Mouse (Mus musculus) liver, embryonic 12.5 days (tissue): ENCODE data around the gene Cd151. TPM values are rescaled to one million over a fixed set of nuclear protein-coding genes. Genes with fewer than 3 reads are reported as not detected.

Experiments used
- ATAC-seq: fragments of 200-750 bp; cut with Nextera tagmentation; 2 replicates; pipeline ENCODE4 v1.8.0; 2017; ENCODE audit warnings: moderate number of reproducible peaks, mild to moderate bottlenecking, moderate library complexity
- H3K27ac ChIP-seq: fragments of 300-500 bp; sonication (generic); 2 replicates; pipeline ENCODE4 v1.5.1; 2016; ENCODE audit warnings: mild to moderate bottlenecking
- H3K27me3 ChIP-seq: fragments of 300-500 bp; sonication (generic); replicated peaks from 2 replicates; pipeline ENCODE4 v1.6.1; 2016; ENCODE audit warnings: mild to moderate bottlenecking, moderate library complexity
- H3K36me3 ChIP-seq: fragments of 300-500 bp; sonication (generic); 2 replicates; pipeline ENCODE4 v1.6.1; 2016; ENCODE audit warnings: mild to moderate bottlenecking, moderate library complexity
- H3K4me1 ChIP-seq: fragments of 300-500 bp; sonication (generic); 2 replicates; pipeline ENCODE4 v1.6.1; 2016
- H3K4me2 ChIP-seq: fragments of 300-500 bp; sonication (generic); 2 replicates; pipeline ENCODE4 v1.6.1; 2016; ENCODE audit warnings: mild to moderate bottlenecking, moderate library complexity
- H3K4me3 ChIP-seq: fragments of 300-500 bp; sonication (generic); 2 replicates; pipeline ENCODE4 v1.5.1; 2016; ENCODE audit warnings: mild to moderate bottlenecking, moderate library complexity
- H3K9ac ChIP-seq: fragments of 300-500 bp; sonication (generic); 2 replicates; pipeline ENCODE4 v1.6.1; 2016; ENCODE audit warnings: mild to moderate bottlenecking, moderate library complexity
- H3K9me3 ChIP-seq: fragments of 300-500 bp; sonication (generic); replicated peaks from 2 replicates; pipeline ENCODE4 v1.6.1; 2016; ENCODE audit warnings: mild to moderate bottlenecking, moderate library complexity
- WGBS: fragments of 180-500 bp; shearing (Covaris S2); methylation state at CpG from one replicate; pipeline ENCODE4 v1.1.7; 2016; ENCODE audit not compliant: insufficient replicate concordance; 5-methylcytosine and 5-hydroxymethylcytosine counted together
- polyA plus RNA-seq: library from polyadenylated mRNA; unstranded; fragments of >200 nt; fragmentation: Nextera tagmentation; extraction: Ambion mirVana; gene quantifications from 2 replicates; pipeline ENCODE4 v1.2.1, GENCODE M21; 2016

Gene Cd151
- polyA plus RNA-seq, 1 experiment from 2014 or later, result 5.7 TPM

DNA sequence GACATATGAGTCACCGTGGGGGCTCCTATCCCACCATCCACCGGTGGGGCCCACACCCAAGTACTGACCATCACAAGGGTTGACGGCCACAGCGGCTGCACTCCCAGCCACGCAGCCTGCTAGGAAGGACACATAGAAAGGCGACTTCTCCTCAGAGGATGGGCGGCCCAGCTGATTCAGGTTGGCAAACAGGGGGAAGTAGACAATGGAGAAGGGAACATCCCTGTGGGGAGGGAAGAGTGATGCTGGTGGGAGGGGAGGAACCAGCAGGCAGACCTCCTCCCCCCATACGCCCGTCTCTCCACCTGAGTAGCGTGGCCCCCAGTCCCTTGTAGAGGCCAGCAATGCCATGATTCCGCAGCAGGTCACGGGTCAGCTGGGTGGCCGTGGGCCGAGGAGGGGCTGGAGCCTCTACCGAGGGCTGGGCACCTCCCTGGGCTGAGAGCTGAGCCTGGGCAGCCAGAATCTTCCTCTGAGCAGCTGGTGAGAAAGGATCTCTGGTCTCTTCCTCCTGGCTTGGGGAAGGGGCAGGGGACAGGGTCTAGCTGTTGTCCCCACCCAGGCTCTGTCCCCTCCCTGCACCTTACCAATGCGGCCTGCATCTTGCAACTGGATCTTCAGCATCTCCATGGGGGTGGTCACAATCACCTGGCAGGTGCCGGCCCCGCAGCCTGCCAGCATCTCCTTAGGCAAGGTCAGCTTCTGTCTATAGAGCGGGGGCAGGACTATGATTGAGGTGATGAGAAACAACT is 35.6 kb upstream of the Cd151 start:
- peaks cover 63% of the 10 kb centered on the region for H3K4me1 ChIP-seq
- ATAC-seq, result no peak
- no peak overlapping the region for H3K27ac ChIP-seq
- WGBS, result 89% methylated on average over 19 of the region's 19 CpGs
- peaks cover 41% of the 10 kb centered on the region for H3K36me3 ChIP-seq
- H3K9ac ChIP-seq, result no peak overlapping the region
- H3K9me3 ChIP-seq, result no peaks in the 10 kb centered on the region
- H3K4me2 ChIP-seq, result no peak overlapping the region
- H3K4me3 ChIP-seq, result no peak overlapping the region
- peaks cover 17% of the 10 kb centered on the region; the same call in 1 of the 2 replicates for H3K27me3 ChIP-seq

DNA sequence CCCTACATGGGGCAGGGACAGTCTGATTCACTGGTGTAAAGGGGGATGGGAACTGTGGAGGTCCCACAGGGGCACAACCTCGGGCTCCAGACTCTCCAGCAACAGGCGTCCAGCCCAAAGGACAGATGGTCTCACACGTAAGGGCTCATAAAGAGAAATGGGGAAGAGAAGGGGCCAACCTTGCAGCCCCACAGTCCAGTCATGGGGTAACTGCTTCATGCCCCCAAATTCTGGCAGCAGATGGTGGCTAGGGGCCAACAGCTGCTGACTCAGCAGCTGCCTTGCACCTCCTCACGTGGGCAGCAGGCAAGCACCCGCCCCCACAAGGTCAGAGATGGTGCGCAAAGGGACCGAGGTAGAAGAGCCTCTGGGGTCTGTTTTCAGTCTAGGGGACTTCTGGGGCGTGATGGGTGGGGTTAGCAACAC is 35.0 kb upstream of the Cd151 start:
- H3K36me3 ChIP-seq, result peaks cover 41% of the 10 kb centered on the region
- H3K4me2 ChIP-seq, result no peak overlapping the region
- H3K4me3 ChIP-seq, result no peak overlapping the region
- peaks cover 63% of the 10 kb centered on the region for H3K4me1 ChIP-seq
- H3K9me3 ChIP-seq, result no peaks in the 10 kb centered on the region
- WGBS, result 81% methylated on average over 8 of the region's 8 CpGs
- no peak for ATAC-seq
- H3K9ac ChIP-seq, result no peak overlapping the region
- no peak overlapping the region for H3K27ac ChIP-seq
- peaks cover 12% of the 10 kb centered on the region; the same call in 1 of the 2 replicates for H3K27me3 ChIP-seq

DNA sequence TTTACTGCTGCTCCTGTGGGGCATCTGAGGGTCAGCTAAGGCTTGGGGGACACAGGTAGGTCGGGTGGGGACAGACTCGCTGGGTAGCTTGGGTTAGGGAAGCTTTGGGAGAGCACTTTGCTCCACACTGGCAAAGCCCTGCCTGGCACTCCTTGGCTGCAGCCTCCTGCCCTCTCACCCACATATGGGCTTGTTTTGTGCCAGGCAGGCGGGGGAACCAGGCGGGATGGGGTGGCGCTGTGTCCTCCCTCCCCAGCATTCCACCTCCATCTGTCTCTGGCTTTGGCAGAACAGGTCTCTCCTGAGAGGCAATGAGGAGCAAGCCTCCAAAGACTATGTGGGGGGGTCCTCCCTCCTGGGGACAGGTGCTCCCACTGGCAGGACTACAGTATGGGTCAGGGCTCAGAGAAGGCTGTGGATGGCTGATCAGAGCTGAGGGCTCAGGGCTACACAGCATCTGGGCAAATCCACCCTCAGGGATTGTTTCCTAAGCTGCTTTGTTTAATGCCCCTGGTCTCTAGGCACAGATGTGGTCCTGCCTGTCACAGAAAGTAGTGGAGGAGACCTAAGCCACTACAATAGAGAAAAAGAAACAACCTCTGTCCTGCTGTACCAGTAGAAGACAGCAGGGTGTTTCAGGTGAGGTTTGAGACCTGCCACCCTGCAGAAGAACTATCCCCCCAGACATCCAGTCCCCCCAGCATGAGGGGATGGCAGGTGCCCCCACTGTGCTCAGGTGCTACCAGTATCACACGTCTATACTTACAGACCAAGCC is 34.3 kb upstream of the Cd151 start:
- no peaks in the 10 kb centered on the region for H3K9me3 ChIP-seq
- 83% methylated on average over 6 of the region's 6 CpGs for WGBS
- H3K27me3 ChIP-seq, result 0 out of 2 replicates have a peak, but pooled peaks cover 5% of the 10 kb centered on the region
- no peak overlapping the region for H3K27ac ChIP-seq
- no peak for ATAC-seq
- H3K9ac ChIP-seq, result no peak overlapping the region
- H3K36me3 ChIP-seq, result peaks cover 43% of the 10 kb centered on the region
- H3K4me2 ChIP-seq, result no peak overlapping the region
- H3K4me3 ChIP-seq, result no peak overlapping the region
- H3K4me1 ChIP-seq, result peaks cover 68% of the 10 kb centered on the region

DNA sequence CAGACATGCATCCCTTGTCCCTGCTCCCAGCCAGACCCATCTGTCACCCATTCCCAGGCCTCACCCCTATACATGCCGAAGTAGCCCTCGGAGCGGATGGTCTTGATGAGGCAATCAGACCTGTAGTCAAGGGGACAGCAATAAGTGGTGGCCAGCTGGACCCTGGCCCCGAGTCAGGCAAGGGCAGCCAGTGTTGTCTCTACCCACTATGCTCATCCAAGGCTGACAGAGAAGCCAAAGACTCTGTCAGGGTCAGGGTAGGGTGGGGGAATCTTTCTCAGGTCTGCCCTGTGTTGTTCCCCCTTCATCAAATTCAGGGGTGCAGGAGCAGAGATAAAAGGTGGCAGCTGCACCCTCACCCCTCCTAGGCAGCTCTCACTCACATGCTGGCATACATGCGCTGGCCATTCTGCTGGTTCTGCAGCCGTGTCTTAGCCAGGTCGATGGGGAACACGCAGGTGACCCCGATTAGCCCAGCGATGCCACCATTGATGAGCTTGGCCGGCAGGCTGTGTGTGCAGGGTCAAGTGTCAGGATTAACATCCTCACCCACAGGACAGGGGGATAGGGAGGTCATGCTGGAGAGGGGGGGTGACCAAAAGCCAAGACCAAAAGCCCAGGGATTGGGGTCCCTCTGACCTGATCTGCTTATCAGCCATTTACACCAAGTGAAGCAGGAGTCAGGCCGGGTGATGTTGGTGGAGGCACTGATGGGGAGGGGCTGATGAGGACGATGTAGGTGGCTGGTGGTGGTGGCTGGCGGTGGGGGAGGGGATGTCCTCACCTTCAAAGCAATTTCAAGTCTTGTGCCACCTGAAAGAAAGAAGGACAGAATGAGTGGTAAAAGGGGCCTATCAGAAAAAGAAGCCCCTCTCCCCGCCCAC is 33.4 kb upstream of the Cd151 start:
- peak overlapping the region; percentile 96 for H3K4me2 ChIP-seq
- peaks cover 71% of the 10 kb centered on the region for H3K4me1 ChIP-seq
- peak overlapping the region; percentile 56 for H3K4me3 ChIP-seq
- peak overlapping the region; percentile 29 for H3K9ac ChIP-seq
- no peaks in the 10 kb centered on the region for H3K9me3 ChIP-seq
- H3K27ac ChIP-seq, result no peak overlapping the region
- no peak for ATAC-seq
- WGBS, result 74% methylated on average over 15 of the region's 15 CpGs
- peaks cover 51% of the 10 kb centered on the region for H3K36me3 ChIP-seq
- H3K27me3 ChIP-seq, result no peaks in the 10 kb centered on the region

DNA sequence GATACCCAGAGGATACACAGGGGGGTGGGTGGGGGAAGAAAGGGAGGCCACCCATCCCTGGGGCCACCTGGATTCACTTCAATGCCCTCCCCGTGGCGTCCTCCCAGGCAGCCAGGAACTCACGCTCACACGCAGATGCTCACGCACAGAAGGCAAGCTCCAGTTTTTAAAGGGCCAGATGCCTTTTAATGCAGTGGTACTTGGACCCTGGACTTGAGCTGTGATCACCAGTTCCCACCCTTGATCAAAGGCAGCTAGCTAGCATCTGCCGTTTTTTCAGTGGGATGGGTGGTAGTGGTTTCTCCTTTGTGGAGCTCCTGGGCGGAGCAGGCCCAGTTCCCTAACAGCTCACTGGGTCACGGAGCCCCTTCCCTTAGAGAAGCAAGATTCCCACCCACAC is 32.7 kb upstream of the Cd151 start:
- H3K36me3 ChIP-seq, result peaks cover 58% of the 10 kb centered on the region
- no peaks in the 10 kb centered on the region for H3K27me3 ChIP-seq
- peaks cover 64% of the 10 kb centered on the region for H3K4me1 ChIP-seq
- 0 out of 2 replicates have a peak overlapping the region, but pooled peaks have one; percentile 68 for H3K27ac ChIP-seq
- H3K4me3 ChIP-seq, result peak overlapping the region; percentile 56
- ATAC-seq, result no peak
- WGBS, result 46% methylated on average over 8 of the region's 8 CpGs
- no peaks in the 10 kb centered on the region for H3K9me3 ChIP-seq
- H3K9ac ChIP-seq, result peak overlapping the region; percentile 64
- H3K4me2 ChIP-seq, result peak overlapping the region; percentile 96

DNA sequence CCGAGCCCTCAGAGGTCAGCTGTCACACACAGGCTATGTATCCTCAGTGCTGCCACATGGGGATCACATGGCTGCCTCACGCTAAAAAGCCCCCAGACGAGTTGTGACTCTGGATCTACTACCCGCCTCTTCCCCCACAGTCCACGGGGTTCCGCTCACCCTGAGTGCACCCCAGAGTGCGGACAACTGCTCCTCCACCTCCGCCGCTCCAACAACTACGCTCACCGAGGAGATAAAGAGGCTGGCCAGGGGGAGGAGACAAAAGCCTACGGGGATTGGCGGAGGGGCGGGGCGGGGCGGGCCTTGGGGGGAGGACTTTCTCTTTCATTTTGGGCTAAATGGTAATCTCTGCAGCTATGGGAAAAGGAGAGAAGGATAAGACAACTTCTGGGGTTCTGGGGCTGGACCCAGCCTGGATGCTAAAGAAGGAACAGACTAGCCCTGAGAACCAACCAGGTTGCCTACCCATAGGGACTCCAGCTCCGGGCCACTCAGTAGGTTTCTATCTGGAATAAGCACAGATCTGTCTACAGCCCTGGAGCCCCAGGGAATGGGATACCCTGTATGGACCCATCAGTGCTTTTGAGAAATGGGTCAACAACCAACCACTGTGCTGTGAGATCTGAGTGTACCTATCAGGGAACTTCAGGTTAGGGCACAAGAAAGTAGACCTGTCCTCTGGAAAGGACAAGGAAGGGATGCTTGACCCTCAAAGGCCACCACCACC is 31.9 kb upstream of the Cd151 start:
- 5% methylated on average over 17 of the region's 17 CpGs for WGBS
- Histone ChIP-seq H3K4me1 (peaks cover 58% of the 10 kb centered on the region), H3K4me3 (peak overlapping the region; percentile 56), H3K9me3 (no peaks in the 10 kb centered on the region), H3K36me3 (peaks cover 64% of the 10 kb centered on the region), H3K9ac (peak overlapping the region; percentile 64), H3K4me2 (peak overlapping the region; percentile 96), H3K27ac (peak overlapping the region; percentile 71), H3K27me3 (no peaks in the 10 kb centered on the region)
- peak; percentile 74 for ATAC-seq

DNA sequence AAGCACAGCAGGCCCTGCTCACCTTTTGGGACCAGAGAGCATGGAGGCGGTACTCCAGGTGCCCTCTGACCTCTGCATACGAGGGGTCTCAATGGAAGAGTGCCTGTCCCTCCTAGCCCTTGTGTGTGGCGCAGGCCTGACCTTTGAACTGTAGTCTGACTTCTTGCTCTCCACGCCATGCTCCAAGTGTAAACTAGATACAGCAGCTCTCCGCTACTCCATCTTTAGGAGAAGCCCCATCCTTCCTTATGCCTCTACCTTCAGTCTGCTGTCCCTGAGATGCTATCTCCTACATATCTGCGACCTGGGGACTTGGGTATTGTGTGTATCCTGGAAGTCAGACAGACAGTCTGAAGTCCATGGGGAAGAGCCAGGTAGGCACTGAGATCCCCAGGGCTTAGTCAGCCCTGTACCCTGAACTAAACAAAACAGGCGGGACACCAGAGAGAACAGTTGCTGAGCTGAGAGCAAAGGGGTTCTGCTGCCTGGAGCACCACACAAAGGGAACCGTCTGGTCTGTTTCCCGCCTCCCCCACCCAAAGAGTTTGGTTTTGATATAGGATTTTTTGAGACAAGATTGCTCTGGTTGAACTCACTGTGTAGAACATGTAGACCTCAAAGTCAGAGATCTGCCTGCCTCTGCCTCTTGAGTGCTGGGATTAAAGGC is 31.2 kb upstream of the Cd151 start:
- 72% methylated on average over 9 of the region's 9 CpGs for WGBS
- peaks cover 65% of the 10 kb centered on the region for H3K4me1 ChIP-seq
- no peak for ATAC-seq
- H3K36me3 ChIP-seq, result peaks cover 64% of the 10 kb centered on the region
- peak overlapping the region; percentile 71 for H3K27ac ChIP-seq
- H3K9ac ChIP-seq, result no peak overlapping the region; the same call in 1 of the 2 replicates
- no peaks in the 10 kb centered on the region for H3K27me3 ChIP-seq
- H3K4me3 ChIP-seq, result peak overlapping the region; percentile 65
- H3K9me3 ChIP-seq, result no peaks in the 10 kb centered on the region
- peak overlapping the region; percentile 96 for H3K4me2 ChIP-seq

DNA sequence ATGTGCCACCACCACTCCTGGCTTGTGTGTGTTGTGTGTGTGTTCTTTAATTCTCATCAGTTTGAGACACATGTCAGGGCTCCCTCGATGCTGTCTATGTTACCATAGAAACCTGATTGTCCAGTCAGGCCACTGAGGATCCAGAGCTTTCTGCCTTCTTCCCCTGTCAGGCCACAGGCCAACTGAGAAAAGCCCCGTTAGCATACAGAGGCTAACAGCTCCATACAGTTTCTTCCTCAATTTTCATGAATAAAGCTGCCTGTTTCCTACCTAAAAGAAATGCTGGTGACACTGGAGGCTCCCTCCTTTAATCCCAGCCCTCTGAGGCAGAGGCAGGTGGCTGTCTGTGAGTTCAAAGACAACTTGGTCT is 30.7 kb upstream of the Cd151 start:
- H3K4me1 ChIP-seq, result peaks cover 70% of the 10 kb centered on the region
- peaks cover 64% of the 10 kb centered on the region for H3K36me3 ChIP-seq
- no peak for ATAC-seq
- 29% methylated on average over 2 of the region's 2 CpGs for WGBS
- H3K4me3 ChIP-seq, result peak overlapping the region; percentile 65
- H3K9ac ChIP-seq, result peak overlapping the region; percentile 74
- H3K9me3 ChIP-seq, result no peaks in the 10 kb centered on the region
- no peaks in the 10 kb centered on the region for H3K27me3 ChIP-seq
- peak overlapping the region; percentile 71 for H3K27ac ChIP-seq
- peak overlapping the region; percentile 96 for H3K4me2 ChIP-seq

DNA sequence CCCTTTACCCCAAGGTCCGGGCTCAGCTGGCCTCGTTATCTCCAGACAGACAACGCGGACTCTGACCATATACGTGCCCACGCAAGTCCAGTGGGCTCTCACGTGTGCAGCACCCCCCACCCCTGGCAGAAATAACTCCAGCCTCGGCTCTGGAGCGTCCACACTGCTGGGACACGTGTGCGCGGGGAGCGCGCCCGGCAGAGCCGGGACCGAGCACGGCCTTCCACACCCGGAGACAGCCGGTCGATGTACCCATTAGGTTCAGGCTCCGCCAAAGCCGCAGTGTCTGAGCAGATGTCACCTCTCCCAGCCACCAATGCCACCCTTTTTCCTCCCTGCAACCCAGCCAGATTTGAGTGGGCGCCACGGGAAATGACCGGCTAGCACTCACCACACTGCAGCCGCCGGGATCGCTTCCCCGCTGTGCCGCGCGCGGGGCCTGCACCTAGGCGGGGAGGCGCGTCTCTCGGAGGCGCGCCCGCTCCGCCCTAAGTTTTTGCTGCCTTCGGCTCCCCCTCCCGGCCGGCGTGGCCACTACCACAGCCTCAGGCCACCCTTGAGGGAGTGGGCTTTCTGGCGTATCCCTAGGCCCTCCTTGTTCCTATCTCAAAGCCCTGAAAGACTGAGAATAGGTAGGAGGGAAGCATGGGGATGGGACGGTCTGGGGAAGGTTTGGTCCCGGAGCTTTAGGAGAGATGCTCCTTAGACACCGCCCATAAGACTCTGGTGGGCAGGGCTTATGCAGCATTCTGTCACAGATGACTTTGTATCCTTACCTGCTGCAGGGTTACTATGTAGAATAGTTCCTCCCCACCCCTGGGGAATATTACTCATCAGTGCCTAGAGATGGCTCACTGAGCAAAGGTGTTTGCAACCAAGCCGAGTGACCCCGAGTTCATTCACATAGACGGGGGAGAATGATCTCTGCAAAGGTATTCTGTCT is 29.7 kb upstream of the Cd151 start, which contains the start of gene Slc25a22:
TSS of gene Slc25a22 (minus strand) at position 715 of the 943 bp plus-strand sequence.
- peak within 1 kb of the TSS; percentile 65 for H3K4me3 ChIP-seq
- peak; percentile 74 for ATAC-seq
- 7% methylated on average over 53 of the region's 53 CpGs for WGBS
- no peaks in the 10 kb centered on the region for H3K9me3 ChIP-seq
- peak within 1 kb of the TSS; percentile 96 for H3K4me2 ChIP-seq
- H3K4me1 ChIP-seq, result peaks cover 77% of the 10 kb centered on the region
- H3K36me3 ChIP-seq, result peaks cover 64% of the 10 kb centered on the region
- no peaks in the 10 kb centered on the region for H3K27me3 ChIP-seq
- H3K27ac ChIP-seq, result peak within 1 kb of the TSS; percentile 71
- H3K9ac ChIP-seq, result peak within 1 kb of the TSS; percentile 74
